Mouse (Mus musculus) limb, embryonic 15.5 days (tissue): ENCODE measurements around the gene Crtc3. TPM values are rescaled to one million over a fixed set of nuclear protein-coding genes. Genes with fewer than 3 reads are reported as not detected.

Experiments used
- ATAC-seq: fragments of 200-750 bp; cut with Nextera tagmentation; 2 replicates; pipeline ENCODE4 v1.8.0; 2017; ENCODE audit warnings: low read depth, moderate TSS enrichment; ENCODE audit not compliant: insufficient number of reproducible peaks, low FRiP score, low TSS enrichment
- H3K27ac ChIP-seq: fragments of 300-500 bp; sonication (generic); 2 replicates; pipeline ENCODE4 v1.5.1; 2015; ENCODE audit warnings: moderate library complexity, mild to moderate bottlenecking, inconsistent platforms
- H3K27me3 ChIP-seq: fragments of 300-500 bp; sonication (generic); 2 replicates; pipeline ENCODE4 v1.6.1; 2015; ENCODE audit warnings: inconsistent platforms
- H3K36me3 ChIP-seq: fragments of 300-500 bp; sonication (generic); 2 replicates; pipeline ENCODE4 v1.6.1; 2015; ENCODE audit warnings: inconsistent platforms
- H3K4me1 ChIP-seq: fragments of 300-500 bp; sonication (generic); 2 replicates; pipeline ENCODE4 v1.6.1; 2015; ENCODE audit warnings: inconsistent platforms
- H3K4me2 ChIP-seq: fragments of 300-500 bp; sonication (generic); 2 replicates; pipeline ENCODE4 v1.6.1; 2015; ENCODE audit warnings: mild to moderate bottlenecking, inconsistent platforms
- H3K4me3 ChIP-seq: fragments of 300-500 bp; sonication (generic); 2 replicates; pipeline ENCODE4 v1.5.1; 2015; ENCODE audit warnings: mild to moderate bottlenecking, inconsistent platforms
- H3K9ac ChIP-seq: fragments of 300-500 bp; sonication (generic); 2 replicates; pipeline ENCODE4 v1.6.1; 2015; ENCODE audit warnings: inconsistent platforms
- H3K9me3 ChIP-seq: fragments of 300-500 bp; sonication (generic); 2 replicates; pipeline ENCODE4 v1.6.1; 2016; ENCODE audit warnings: inconsistent platforms
- whole genome bisulfite sequencing: fragments of 180-500 bp; shearing (Covaris S2); methylation state at CpG from one replicate; pipeline ENCODE4 v1.1.7; 2015; 5-methylcytosine and 5-hydroxymethylcytosine counted together
- polyA plus RNA-seq: library from polyadenylated mRNA; unstranded; fragments of >200 nt; fragmentation: Nextera tagmentation; extraction: Ambion mirVana; gene quantifications from 2 replicates; pipeline ENCODE4 v1.2.1, GENCODE M21; 2015

Crtc3 gene
- polyA plus RNA-seq, 1 experiment from 2014 or later: 26.5 TPM

- WGBS: 54% methylated on average over 17 of the region's 17 CpGs
- no peak overlapping the region for H3K9ac ChIP-seq
- H3K4me1 ChIP-seq: peaks cover 31% of the 10 kb centered on the region
- no peaks in the 10 kb centered on the region for H3K36me3 ChIP-seq
- no peak overlapping the region for H3K4me2 ChIP-seq
- H3K27me3 ChIP-seq: no peaks in the 10 kb centered on the region
- peak overlapping the region; percentile 12; the same call in 1 of the 2 replicates for H3K27ac ChIP-seq
- H3K4me3 ChIP-seq: no peak overlapping the region
- ATAC-seq: no peak
- no peaks in the 10 kb centered on the region for H3K9me3 ChIP-seq
These were observed 52.3 kb downstream of the Crtc3 start for GRCm38 (mm10) chr7:80636288-80636952.

GRCm38 (mm10) chr7:80635866-80636265 is 52.8 kb downstream of the Crtc3 start:
- no peak for ATAC-seq
- no peaks in the 10 kb centered on the region for H3K27me3 ChIP-seq
- no peaks in the 10 kb centered on the region for H3K9me3 ChIP-seq
- H3K4me2 ChIP-seq: no peak overlapping the region
- peaks cover 31% of the 10 kb centered on the region for H3K4me1 ChIP-seq
- H3K36me3 ChIP-seq: no peaks in the 10 kb centered on the region
- WGBS: 46% methylated on average over 5 of the region's 5 CpGs
- peak overlapping the region; percentile 12; the same call in 1 of the 2 replicates for H3K27ac ChIP-seq
- H3K9ac ChIP-seq: no peak overlapping the region
- no peak overlapping the region for H3K4me3 ChIP-seq

GRCm38 (mm10) chr7:80634741-80635140 is 53.9 kb downstream of the Crtc3 start:
- WGBS: 81% methylated on average over 9 of the region's 9 CpGs
- no peak overlapping the region for H3K4me2 ChIP-seq
- no peak overlapping the region for H3K9ac ChIP-seq
- H3K4me3 ChIP-seq: no peak overlapping the region
- ATAC-seq: no peak
- no peaks in the 10 kb centered on the region for H3K27me3 ChIP-seq
- no peak overlapping the region for H3K27ac ChIP-seq
- peaks cover 28% of the 10 kb centered on the region for H3K4me1 ChIP-seq
- H3K9me3 ChIP-seq: no peaks in the 10 kb centered on the region
- H3K36me3 ChIP-seq: no peaks in the 10 kb centered on the region

GRCm38 (mm10) chr7:80633635-80634034 is 55.0 kb downstream of the Crtc3 start:
- Histone ChIP-seq H3K9me3 (no peaks in the 10 kb centered on the region), H3K4me1 (peaks cover 37% of the 10 kb centered on the region), H3K36me3 (no peaks in the 10 kb centered on the region), H3K27me3 (no peaks in the 10 kb centered on the region), H3K27ac (no peak overlapping the region), H3K4me2 (no peak overlapping the region), H3K9ac (no peak overlapping the region), H3K4me3 (no peak overlapping the region)
- 87% methylated on average over 2 of the region's 2 CpGs for WGBS
- no peak for ATAC-seq

GRCm38 (mm10) chr7:80631993-80632392 is 56.7 kb downstream of the Crtc3 start:
- Histone ChIP-seq H3K36me3 (0 out of 2 replicates have a peak, but pooled peaks cover 6% of the 10 kb centered on the region), H3K4me3 (no peak overlapping the region), H3K4me1 (peaks cover 33% of the 10 kb centered on the region), H3K9ac (no peak overlapping the region), H3K27ac (0 out of 2 replicates have a peak overlapping the region, but pooled peaks have one; percentile 7), H3K4me2 (no peak overlapping the region), H3K27me3 (no peaks in the 10 kb centered on the region), H3K9me3 (no peaks in the 10 kb centered on the region)
- WGBS: 65% methylated on average over 6 of the region's 6 CpGs
- no peak for ATAC-seq

GRCm38 (mm10) chr7:80631405-80631804 is 57.3 kb downstream of the Crtc3 start:
- no peak overlapping the region for H3K4me2 ChIP-seq
- H3K36me3 ChIP-seq: 0 out of 2 replicates have a peak, but pooled peaks cover 7% of the 10 kb centered on the region
- H3K27me3 ChIP-seq: no peaks in the 10 kb centered on the region
- 54% methylated on average over 3 of the region's 3 CpGs for WGBS
- no peak overlapping the region for H3K9ac ChIP-seq
- H3K27ac ChIP-seq: no peak overlapping the region
- H3K9me3 ChIP-seq: no peaks in the 10 kb centered on the region
- no peak for ATAC-seq
- peaks cover 29% of the 10 kb centered on the region for H3K4me1 ChIP-seq
- H3K4me3 ChIP-seq: no peak overlapping the region

- Histone ChIP-seq H3K36me3 (peaks cover 15% of the 10 kb centered on the region; the same call in 1 of the 2 replicates), H3K4me3 (no peak overlapping the region), H3K4me1 (peaks cover 20% of the 10 kb centered on the region), H3K27me3 (no peaks in the 10 kb centered on the region), H3K9ac (no peak overlapping the region), H3K4me2 (no peak overlapping the region), H3K9me3 (no peaks in the 10 kb centered on the region), H3K27ac (peak overlapping the region; percentile 79)
- 44% methylated on average over 12 of the region's 12 CpGs for WGBS
- no peak for ATAC-seq
These were observed 59.3 kb downstream of the Crtc3 start for GRCm38 (mm10) chr7:80629369-80629768.

GRCm38 (mm10) chr7:80628708-80629183 is 59.9 kb downstream of the Crtc3 start:
- peaks cover 15% of the 10 kb centered on the region; the same call in 1 of the 2 replicates for H3K36me3 ChIP-seq
- WGBS: 30% methylated on average over 8 of the region's 8 CpGs
- H3K27me3 ChIP-seq: no peaks in the 10 kb centered on the region
- H3K4me3 ChIP-seq: no peak overlapping the region
- H3K4me2 ChIP-seq: peak overlapping the region; percentile 24; the same call in 1 of the 2 replicates
- H3K4me1 ChIP-seq: peaks cover 20% of the 10 kb centered on the region
- ATAC-seq: peak; percentile 80
- no peaks in the 10 kb centered on the region for H3K9me3 ChIP-seq
- H3K9ac ChIP-seq: no peak overlapping the region
- peak overlapping the region; percentile 79 for H3K27ac ChIP-seq

- Histone ChIP-seq H3K4me1 (peaks cover 20% of the 10 kb centered on the region), H3K4me2 (no peak overlapping the region), H3K27ac (no peak overlapping the region), H3K9me3 (no peaks in the 10 kb centered on the region), H3K9ac (no peak overlapping the region), H3K4me3 (no peak overlapping the region), H3K36me3 (peaks cover 15% of the 10 kb centered on the region; the same call in 1 of the 2 replicates), H3K27me3 (no peaks in the 10 kb centered on the region)
- ATAC-seq: no peak
- WGBS: 77% methylated on average over 5 of the region's 5 CpGs
These were observed 61.7 kb downstream of the Crtc3 start for GRCm38 (mm10) chr7:80626943-80627342.

GRCm38 (mm10) chr7:80625841-80626240 is 62.8 kb downstream of the Crtc3 start:
- Histone ChIP-seq H3K9ac (no peak overlapping the region), H3K27ac (no peak overlapping the region), H3K9me3 (no peaks in the 10 kb centered on the region), H3K27me3 (no peaks in the 10 kb centered on the region), H3K36me3 (peaks cover 15% of the 10 kb centered on the region; the same call in 1 of the 2 replicates), H3K4me2 (no peak overlapping the region), H3K4me1 (peaks cover 15% of the 10 kb centered on the region), H3K4me3 (no peak overlapping the region)
- no peak for ATAC-seq
- WGBS: 86% methylated on average over 7 of the region's 7 CpGs

- ATAC-seq: no peak
- no peak overlapping the region for H3K9ac ChIP-seq
- H3K9me3 ChIP-seq: no peaks in the 10 kb centered on the region
- H3K36me3 ChIP-seq: peaks cover 21% of the 10 kb centered on the region; the same call in 1 of the 2 replicates
- WGBS: 78% methylated on average over 5 of the region's 5 CpGs
- H3K4me2 ChIP-seq: no peak overlapping the region
- no peaks in the 10 kb centered on the region for H3K27me3 ChIP-seq
- H3K27ac ChIP-seq: no peak overlapping the region
- H3K4me1 ChIP-seq: peaks cover 1% of the 10 kb centered on the region; the same call in 1 of the 2 replicates
- H3K4me3 ChIP-seq: no peak overlapping the region
These were observed 65.4 kb downstream of the Crtc3 start for GRCm38 (mm10) chr7:80623276-80623675.

GRCm38 (mm10) chr7:80616096-80616495 is 72.6 kb downstream of the Crtc3 start:
- H3K27me3 ChIP-seq: no peaks in the 10 kb centered on the region
- no peaks in the 10 kb centered on the region for H3K9me3 ChIP-seq
- peaks cover 15% of the 10 kb centered on the region for H3K36me3 ChIP-seq
- H3K4me2 ChIP-seq: no peak overlapping the region
- H3K4me3 ChIP-seq: no peak overlapping the region
- no peak for ATAC-seq
- no peak overlapping the region for H3K27ac ChIP-seq
- H3K9ac ChIP-seq: no peak overlapping the region
- peaks cover 16% of the 10 kb centered on the region for H3K4me1 ChIP-seq
- 77% methylated on average over 9 of the region's 9 CpGs for WGBS
